Mouse (Mus musculus): ENCODE data around the gene Kmt2e.

DNA sequence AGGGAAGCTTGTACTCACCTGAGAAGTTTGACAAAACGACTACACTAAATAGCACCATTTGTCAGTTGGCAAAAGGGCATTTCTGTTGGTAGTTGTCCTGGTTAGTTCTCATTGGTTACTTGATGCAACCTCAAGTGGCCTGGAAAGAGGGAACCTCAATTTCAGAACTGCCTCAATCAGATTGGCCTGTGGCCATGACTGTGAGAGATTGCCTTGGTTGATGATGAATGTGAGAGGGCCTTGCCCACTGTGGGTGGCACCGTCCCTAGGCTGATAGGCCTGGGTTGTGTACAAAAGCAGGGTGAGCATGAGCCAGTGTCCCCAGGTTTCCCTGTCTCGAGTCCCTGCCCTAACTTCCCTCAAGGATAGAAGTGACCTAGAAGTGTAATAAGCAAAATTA lies 33.4 kb upstream of the Kmt2e start:
- no peak for TF ChIP-seq E2F4 (IDR thresholded peaks at IDR 0.05; ENCODE audit: insufficient replicate concordance, low read depth, low read length)
- no peak for TF ChIP-seq POLR2A (IDR thresholded peaks at IDR 0.05; ENCODE audit: low read depth, low read length)
- no peak for TF ChIP-seq CTCF (conservative IDR thresholded peaks at IDR 0.05 in 1 of 2, IDR thresholded peaks at IDR 0.05 in 1 of 2; ENCODE audit: low read depth in 2 of 2, low read length in 2 of 2)
- no peak for TF ChIP-seq CHD2 (IDR thresholded peaks at IDR 0.05; ENCODE audit: low read length)
- no peak for TF ChIP-seq JUND (conservative IDR thresholded peaks at IDR 0.05; ENCODE audit: low read depth, low read length)

Data from CH12.LX (cell line).